8 mouse cellular contexts compared by ENCODE assay signal in the genomic region with DNA sequence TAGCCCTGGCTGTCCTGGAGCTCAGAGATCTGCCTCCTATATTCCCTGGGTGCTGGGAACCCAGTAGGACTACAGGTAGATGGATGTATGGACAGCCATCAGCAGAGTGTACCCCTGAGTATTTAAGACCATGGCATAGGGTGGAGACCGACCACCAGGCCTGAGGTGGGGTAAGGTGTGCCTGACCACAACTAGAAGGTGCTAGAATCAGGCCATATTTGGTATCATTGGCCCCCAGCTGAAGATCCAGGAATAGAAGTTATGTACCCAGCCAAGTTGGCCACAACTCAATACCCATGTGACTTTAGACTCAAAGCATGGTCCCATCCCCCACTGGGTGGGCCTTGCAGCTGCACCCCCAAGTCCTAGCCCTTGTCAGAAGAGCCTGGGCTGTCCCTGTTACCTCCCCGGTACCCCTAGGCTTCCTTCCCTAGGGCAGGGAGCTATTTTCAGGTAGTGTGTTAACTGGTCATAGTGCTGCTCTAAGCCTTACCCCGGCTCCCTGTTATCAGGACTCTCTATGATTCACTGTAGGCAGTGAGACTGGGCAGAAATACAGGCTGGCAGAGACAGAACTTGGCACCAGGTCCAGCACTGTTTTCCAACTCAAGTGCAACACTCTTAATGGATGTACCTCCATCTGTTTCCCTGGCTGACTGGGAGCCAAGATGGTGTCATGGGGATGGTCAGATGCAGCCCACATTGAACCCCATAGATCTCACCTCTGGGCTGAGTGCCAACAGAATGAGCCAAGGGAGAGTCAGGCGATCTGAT. TPM values are rescaled to one million over a fixed set of nuclear protein-coding genes. Genes with fewer than 3 reads are reported as not detected.
DNase-seq lines count a peak whose midpoint lies in the region; ATAC-seq lines count a peak whose summit lies in the region.

No protein-coding gene starts in this region.

- H3K9ac ChIP-seq in midbrain, embryonic 13.5 days (replicated peaks), result no peak overlapping the region

- peak; percentile 44 to 73 for DNase-seq in left cerebral cortex, postnatal 14 days (ENCODE audit: low spot score in 2 of 2)
- no peak for DNase-seq in left cerebral cortex, adult 11 months (ENCODE audit: low spot score)
- peak; percentile 76 to 86 for DNase-seq in heart, adult 9 months (ENCODE audit: low spot score in 2 of 2)
- DNase-seq in lung, postnatal 25 days (ENCODE audit: low spot score), result peak; percentile 28
- no peak for DNase-seq in thymus, postnatal 4 days
- no peak for DNase-seq in thymus, postnatal 10 days (ENCODE audit: low spot score in 2 of 2)

- no peaks in the 10 kb centered on the region for H3K36me3 ChIP-seq in midbrain, embryonic 13.5 days

- no peaks in the 10 kb centered on the region for H3K27me3 ChIP-seq in midbrain, embryonic 13.5 days

- no peak overlapping the region for H3K27ac ChIP-seq in midbrain, embryonic 13.5 days

- intact Hi-C loops in left cerebral cortex, postnatal 14 days (cut with DNase I), result no loop called here

- peak; percentile 67 for ATAC-seq in cerebellum, adult (ENCODE audit: insufficient number of reproducible peaks, low FRiP score, low TSS enrichment)
- ATAC-seq in midbrain, embryonic 13.5 days, result no peak

- H3K9me3 ChIP-seq in midbrain, embryonic 13.5 days, result no peaks in the 10 kb centered on the region

- no peak overlapping the region for H3K4me2 ChIP-seq in midbrain, embryonic 13.5 days (replicated peaks)

- H3K4me3 ChIP-seq in midbrain, embryonic 13.5 days (replicated peaks), result no peak overlapping the region

- H3K4me1 ChIP-seq in midbrain, embryonic 13.5 days (replicated peaks), result no peaks in the 10 kb centered on the region

- WGBS in midbrain, embryonic 13.5 days, result 81% methylated on average over 4 of the region's 4 CpGs

RNA-seq across cellular contexts. Expression of a gene that starts 18.2 kb away (rescaled TPM):
- total RNA-seq in left cerebral cortex, postnatal 14 days (2021), result 1 to 10 TPM; 2.4 to 3.5 TPM
- 1.9 and 2.4 TPM in 2 replicates for polyA plus RNA-seq in midbrain, embryonic 13.5 days (2015; fragmentation: Nextera tagmentation; extraction: Ambion mirVana)

Comparison
In these comparisons a context has a peak if more than half of its experiments do, and no peak if none do; other contexts are left out.
1. DNase-seq: peak in left cerebral cortex, postnatal 14 days (2 of 2), heart, adult 9 months (2 of 2) and lung, postnatal 25 days (single experiment); none in left cerebral cortex, adult 11 months (single experiment), thymus, postnatal 4 days (single experiment) and thymus, postnatal 10 days (0 of 2).